Mouse (Mus musculus): ENCODE data around the gene Haus6. TPM values are rescaled to one million over a fixed set of nuclear protein-coding genes. Genes with fewer than 3 reads are reported as not detected.

Gene Haus6
- polyA plus RNA-seq, 1 experiment from 2014 or later, result 6.5 TPM

GRCm38 (mm10) chr4:86533406-86534090, 78.3 kb downstream of the Haus6 start:
- Histone ChIP-seq H3K27me3 (no peaks in the 10 kb centered on the region), H3K9ac (no peak overlapping the region), H3K4me1 (replicated peaks) (no peaks in the 10 kb centered on the region), H3K4me3 (no peak overlapping the region), H3K27ac (replicated peaks) (no peak overlapping the region), H3K36me3 (no peaks in the 10 kb centered on the region), H3K9me3 (no peaks in the 10 kb centered on the region), H3K4me2 (no peak overlapping the region)
- ATAC-seq (ENCODE audit: low FRiP score, low read depth), result no peak
- 75% methylated on average over 8 of the region's 8 CpGs for WGBS

- Histone ChIP-seq H3K27me3 (no peaks in the 10 kb centered on the region), H3K4me3 (no peak overlapping the region), H3K36me3 (no peaks in the 10 kb centered on the region), H3K9me3 (no peaks in the 10 kb centered on the region), H3K4me1 (replicated peaks) (no peaks in the 10 kb centered on the region), H3K9ac (no peak overlapping the region), H3K4me2 (no peak overlapping the region), H3K27ac (replicated peaks) (no peak overlapping the region)
- no peak for ATAC-seq (ENCODE audit: low FRiP score, low read depth)
- WGBS, result 72% methylated on average over 6 of the region's 6 CpGs
These were observed 82.7 kb downstream of the Haus6 start for GRCm38 (mm10) chr4:86529161-86529560.

Other genes starting within 250 kb of the Haus6 start
- gene Saxo1, start 53.7 kb downstream of the Haus6 start, polyA plus RNA-seq (2015; fragmentation: Nextera tagmentation; extraction: Ambion mirVana), result not detected in 2 replicates
- gene Rraga, start 36.4 kb downstream of the Haus6 start, polyA plus RNA-seq (2015; fragmentation: Nextera tagmentation; extraction: Ambion mirVana), result 104 and 111 TPM in 2 replicates
- 48.3 and 51.9 TPM in 2 replicates for gene Plin2, start 58.0 kb upstream of the Haus6 start, polyA plus RNA-seq (2015; fragmentation: Nextera tagmentation; extraction: Ambion mirVana)
- gene Dennd4c, start 136.5 kb upstream of the Haus6 start, polyA plus RNA-seq (2015; fragmentation: Nextera tagmentation; extraction: Ambion mirVana), result 3.1 and 3.4 TPM in 2 replicates
- gene Rps6, start 245.4 kb upstream of the Haus6 start, polyA plus RNA-seq (2015; fragmentation: Nextera tagmentation; extraction: Ambion mirVana), result 374 and 396 TPM in 2 replicates

Measured in hindbrain, embryonic 15.5 days (tissue).